Mouse (Mus musculus) liver, embryonic 14.5 days (tissue): ENCODE results near the gene Nfx1.

Experiments
- CTCF ChIP-seq: IDR thresholded peaks from 2 replicates; pipeline ENCODE4 v1.5.1; 2016; ENCODE audit warnings: antibody characterized with exemption, low read depth, control low read depth
- EP300 ChIP-seq: IDR thresholded peaks from 2 replicates; pipeline ENCODE4 v1.6.1; 2016; ENCODE audit warnings: antibody characterized with exemption, low read depth

DNA sequence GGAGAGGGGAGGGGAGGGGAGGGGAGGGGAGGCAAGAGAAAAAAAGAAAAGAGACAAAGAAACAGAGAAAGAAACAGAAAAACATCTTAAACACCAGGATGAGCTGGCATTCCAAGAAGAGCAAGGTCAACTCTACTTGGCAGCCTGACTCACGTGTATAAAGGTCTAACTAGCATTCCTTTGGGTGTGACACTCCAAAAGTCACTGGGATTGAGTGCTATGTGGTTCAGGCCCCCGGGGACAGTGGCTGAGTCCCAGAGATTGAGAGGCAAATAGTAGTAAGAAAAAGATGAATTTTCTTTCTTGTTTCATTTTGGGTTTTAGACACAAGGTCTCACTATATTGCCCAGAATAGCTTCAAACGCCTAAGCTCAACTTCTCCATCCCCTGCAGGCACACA is 67.2 kb downstream of the Nfx1 start:
- TF ChIP-seq EP300, result no peak
- no peak for TF ChIP-seq CTCF
